Mouse (Mus musculus) thymus, adult 2 months (tissue): ENCODE measurements around the gene Gm44790.

Experiments used
- CTCF ChIP-seq: fragments of 200-500 bp; IDR thresholded peaks from 2 replicates; pipeline ENCODE4 v1.5.1; 2012; ENCODE audit warnings: mild to moderate bottlenecking, control low read depth, low read length, moderate library complexity, borderline replicate concordance; ENCODE audit not compliant: control insufficient read depth, poor library complexity, insufficient read depth; ENCODE audit errors: extremely low read depth
- POLR2A ChIP-seq: fragments of 200-500 bp; IDR thresholded peaks from 2 replicates; pipeline ENCODE4 v1.6.1; 2012; ENCODE audit warnings: mild to moderate bottlenecking, low read length, control low read depth, moderate library complexity; ENCODE audit not compliant: control insufficient read depth, poor library complexity, insufficient read depth; ENCODE audit errors: extremely low read depth

DNA sequence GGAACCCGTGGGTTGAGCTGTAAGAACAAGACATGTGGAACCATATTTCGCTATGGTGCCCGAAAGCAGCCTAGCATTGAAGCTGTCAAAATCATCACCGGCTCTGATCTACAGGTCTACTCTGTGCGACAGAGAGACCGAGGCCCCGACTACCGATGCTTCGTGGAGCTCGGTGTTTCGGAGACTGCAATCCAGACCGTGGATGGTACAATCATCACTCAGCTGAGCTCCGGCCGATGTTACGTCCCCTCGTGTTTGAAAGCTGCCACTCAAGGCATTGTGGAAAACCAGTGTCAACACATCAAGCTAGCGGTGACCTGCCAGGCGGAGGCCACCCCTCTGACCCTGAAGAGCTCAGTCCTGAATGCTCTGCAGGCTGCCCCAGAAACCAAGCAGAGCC lies 19.1 kb downstream of the Gm44790 start:
- TF ChIP-seq POLR2A: no peak
- no peak for TF ChIP-seq CTCF
